Mouse (Mus musculus) liver, embryonic 12.5 days (tissue): ENCODE data around the gene Nup85. TPM values are rescaled to one million over a fixed set of nuclear protein-coding genes. Genes with fewer than 3 reads are reported as not detected.
A peak's percentile ranks its signal among the peaks of the same experiment; 100 is the strongest.

Experiments
- ATAC-seq: fragments of 200-750 bp; cut with Nextera tagmentation; 2 replicates; pipeline ENCODE4 v1.8.0; 2017; ENCODE audit warnings: moderate number of reproducible peaks, mild to moderate bottlenecking, moderate library complexity
- H3K27ac ChIP-seq: fragments of 300-500 bp; sonication (generic); 2 replicates; pipeline ENCODE4 v1.5.1; 2016; ENCODE audit warnings: mild to moderate bottlenecking
- H3K27me3 ChIP-seq: fragments of 300-500 bp; sonication (generic); replicated peaks from 2 replicates; pipeline ENCODE4 v1.6.1; 2016; ENCODE audit warnings: mild to moderate bottlenecking, moderate library complexity
- H3K36me3 ChIP-seq: fragments of 300-500 bp; sonication (generic); 2 replicates; pipeline ENCODE4 v1.6.1; 2016; ENCODE audit warnings: mild to moderate bottlenecking, moderate library complexity
- H3K4me1 ChIP-seq: fragments of 300-500 bp; sonication (generic); 2 replicates; pipeline ENCODE4 v1.6.1; 2016
- H3K4me2 ChIP-seq: fragments of 300-500 bp; sonication (generic); 2 replicates; pipeline ENCODE4 v1.6.1; 2016; ENCODE audit warnings: mild to moderate bottlenecking, moderate library complexity
- H3K4me3 ChIP-seq: fragments of 300-500 bp; sonication (generic); 2 replicates; pipeline ENCODE4 v1.5.1; 2016; ENCODE audit warnings: mild to moderate bottlenecking, moderate library complexity
- H3K9ac ChIP-seq: fragments of 300-500 bp; sonication (generic); 2 replicates; pipeline ENCODE4 v1.6.1; 2016; ENCODE audit warnings: mild to moderate bottlenecking, moderate library complexity
- H3K9me3 ChIP-seq: fragments of 300-500 bp; sonication (generic); replicated peaks from 2 replicates; pipeline ENCODE4 v1.6.1; 2016; ENCODE audit warnings: mild to moderate bottlenecking, moderate library complexity
- WGBS: fragments of 180-500 bp; shearing (Covaris S2); methylation state at CpG from one replicate; pipeline ENCODE4 v1.1.7; 2016; ENCODE audit not compliant: insufficient replicate concordance; 5-methylcytosine and 5-hydroxymethylcytosine counted together
- polyA plus RNA-seq: library from polyadenylated mRNA; unstranded; fragments of >200 nt; fragmentation: Nextera tagmentation; extraction: Ambion mirVana; gene quantifications from 2 replicates; pipeline ENCODE4 v1.2.1, GENCODE M21; 2016

Gene Nup85
- polyA plus RNA-seq, 1 experiment from 2014 or later = 216 TPM

DNA sequence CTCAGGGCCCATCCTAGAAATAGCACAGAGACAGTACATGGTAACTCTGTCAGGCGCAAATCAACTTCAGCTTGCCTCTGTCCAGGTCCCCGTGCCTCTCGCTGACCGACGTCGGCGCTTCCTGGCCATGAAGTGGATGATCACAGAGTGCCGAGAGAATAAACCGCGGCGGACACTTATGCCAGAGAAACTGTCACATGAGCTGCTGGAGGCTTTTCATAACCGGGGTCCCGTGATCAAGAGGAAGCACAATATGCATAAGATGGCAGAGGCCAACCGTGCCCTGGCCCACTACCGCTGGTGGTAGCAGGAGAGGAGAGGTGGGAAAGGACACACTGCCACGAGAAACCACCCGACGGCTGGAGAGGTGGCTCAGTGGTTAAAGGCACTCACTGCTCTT lies 42.5 kb downstream of the Nup85 start:
- Histone ChIP-seq H3K27me3 (no peaks in the 10 kb centered on the region), H3K36me3 (peaks cover 57% of the 10 kb centered on the region), H3K9me3 (no peaks in the 10 kb centered on the region), H3K27ac (no peak overlapping the region), H3K4me3 (no peak overlapping the region), H3K4me2 (no peak overlapping the region), H3K4me1 (peaks cover 54% of the 10 kb centered on the region), H3K9ac (no peak overlapping the region)
- ATAC-seq = no peak
- WGBS = 90% methylated on average over 18 of the region's 18 CpGs

DNA sequence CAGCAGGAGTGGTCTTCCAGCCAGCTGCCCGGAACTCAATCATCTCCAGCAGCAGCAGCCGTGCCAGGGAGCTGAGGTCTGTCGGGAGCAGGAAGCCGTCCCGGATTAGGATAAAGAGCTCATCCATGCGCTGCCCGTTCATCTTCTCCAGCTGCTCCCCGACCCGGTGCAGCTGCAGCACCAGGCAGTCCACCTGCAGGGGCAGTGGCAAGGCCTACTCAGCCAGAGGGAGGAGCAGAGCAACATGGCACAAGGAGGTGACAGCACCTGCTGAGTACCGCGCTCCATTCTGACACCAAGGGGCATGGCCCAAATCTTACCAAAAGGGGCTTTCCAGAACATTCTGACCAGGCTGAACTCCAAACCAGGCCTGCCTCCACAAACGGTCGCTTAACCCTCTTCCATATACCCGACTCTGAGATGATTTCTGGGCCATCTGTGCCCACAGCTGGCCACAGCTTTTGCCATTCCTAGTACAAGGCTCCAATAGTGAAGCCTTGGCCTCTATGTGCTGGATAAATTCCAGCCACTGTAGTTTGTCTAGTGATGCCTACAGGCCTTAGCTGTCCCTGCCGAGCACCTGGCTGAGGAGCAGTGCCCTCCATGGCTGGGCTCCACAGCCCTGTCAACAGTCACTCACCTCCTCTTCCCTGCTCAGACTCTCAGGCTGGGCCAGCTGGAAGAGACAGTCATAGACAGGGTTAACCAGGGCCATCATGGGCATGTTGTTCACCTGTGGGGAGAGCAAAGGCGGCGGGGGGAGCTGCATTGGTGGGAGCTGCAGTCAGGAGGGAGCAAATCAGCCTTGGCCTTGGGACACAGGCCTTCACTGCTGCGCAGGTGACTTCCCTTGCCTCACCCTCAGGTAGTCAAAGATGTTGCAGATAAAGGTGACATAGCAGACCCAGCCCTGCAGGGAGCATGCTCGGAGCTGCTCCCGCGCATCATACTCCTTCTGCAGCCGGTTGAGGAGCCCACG lies 44.5 kb downstream of the Nup85 start:
- no peak overlapping the region for H3K4me3 ChIP-seq
- no peaks in the 10 kb centered on the region for H3K27me3 ChIP-seq
- H3K27ac ChIP-seq = no peak overlapping the region; the same call in 1 of the 2 replicates
- no peak for ATAC-seq
- H3K4me1 ChIP-seq = peaks cover 53% of the 10 kb centered on the region
- no peak overlapping the region for H3K4me2 ChIP-seq
- WGBS = 78% methylated on average over 23 of the region's 23 CpGs
- H3K36me3 ChIP-seq = peaks cover 51% of the 10 kb centered on the region
- no peak overlapping the region for H3K9ac ChIP-seq
- H3K9me3 ChIP-seq = no peaks in the 10 kb centered on the region

DNA sequence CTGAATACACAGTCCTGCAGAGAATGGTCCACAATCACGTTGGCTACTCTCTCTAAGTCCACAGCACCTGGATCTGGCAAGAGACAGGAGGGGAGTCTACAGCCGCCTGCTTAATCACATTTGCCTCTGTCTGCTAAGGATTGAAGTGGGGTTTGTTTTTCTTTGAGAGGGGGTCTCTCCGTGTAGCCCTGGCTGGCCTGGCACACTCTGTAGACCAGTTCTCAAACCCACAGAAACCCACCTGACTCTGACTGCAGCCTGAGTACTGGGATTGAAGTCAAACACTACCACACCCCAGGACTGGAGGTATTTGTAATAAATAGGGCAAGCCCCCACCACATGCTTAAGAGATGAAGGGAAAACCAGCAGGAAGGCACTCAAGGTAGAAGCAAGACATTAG lies 45.3 kb downstream of the Nup85 start:
- Histone ChIP-seq H3K9me3 (no peaks in the 10 kb centered on the region), H3K4me2 (no peak overlapping the region), H3K4me3 (no peak overlapping the region), H3K27ac (peak overlapping the region; percentile 29; the same call in 1 of the 2 replicates), H3K4me1 (peaks cover 57% of the 10 kb centered on the region), H3K36me3 (peaks cover 54% of the 10 kb centered on the region), H3K27me3 (no peaks in the 10 kb centered on the region), H3K9ac (no peak overlapping the region; the same call in 1 of the 2 replicates)
- 75% methylated on average over 3 of the region's 3 CpGs for WGBS
- ATAC-seq = no peak

DNA sequence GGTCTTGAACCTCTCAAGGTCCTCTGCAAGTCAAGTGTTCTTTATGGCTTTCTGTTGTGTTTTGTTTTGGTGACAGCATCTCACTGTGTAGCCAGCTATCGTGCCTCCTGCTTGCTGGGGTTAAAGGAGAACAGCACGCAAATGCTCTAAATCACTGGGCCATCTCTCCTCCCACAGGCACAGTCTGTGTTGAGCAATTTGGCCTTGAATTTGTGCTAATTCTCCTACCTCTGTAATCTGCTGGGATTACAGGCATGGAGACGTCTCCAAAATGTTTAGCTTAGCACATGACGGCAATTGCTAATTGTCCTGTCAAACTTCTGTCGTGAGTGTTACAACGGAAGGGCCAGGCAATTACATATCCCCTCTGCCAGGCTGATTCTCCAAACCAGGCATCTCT lies 46.9 kb downstream of the Nup85 start:
- 0 out of 2 replicates have a peak overlapping the region, but pooled peaks have one; percentile 3 for H3K27ac ChIP-seq

DNA sequence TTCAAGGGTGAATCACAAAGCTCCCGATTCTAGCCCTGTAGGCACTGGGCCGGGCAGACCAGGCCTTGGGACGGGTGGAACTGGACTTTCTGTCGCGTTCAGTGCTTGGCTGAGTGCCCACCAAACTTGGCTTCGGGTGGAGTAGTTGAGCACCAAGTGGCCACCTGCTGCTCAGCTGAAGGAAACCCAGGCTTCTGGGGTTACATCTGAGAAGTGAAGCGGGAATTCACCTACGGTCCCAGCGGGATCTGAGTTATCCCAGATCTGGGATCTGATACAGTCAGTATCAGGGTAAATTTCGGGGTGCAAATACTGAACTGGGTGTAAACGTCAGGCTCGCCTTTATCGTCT lies 47.8 kb downstream of the Nup85 start:
- WGBS = 2% methylated on average over 13 of the region's 13 CpGs
- no peaks in the 10 kb centered on the region for H3K27me3 ChIP-seq
- H3K4me1 ChIP-seq = peaks cover 47% of the 10 kb centered on the region
- H3K36me3 ChIP-seq = peaks cover 57% of the 10 kb centered on the region
- peak; percentile 28; the same call in 1 of the 2 replicates for ATAC-seq
- H3K27ac ChIP-seq = peak overlapping the region; percentile 96
- H3K9me3 ChIP-seq = no peaks in the 10 kb centered on the region
- peak overlapping the region; percentile 93 for H3K4me2 ChIP-seq
- peak overlapping the region; percentile 82 for H3K9ac ChIP-seq
- H3K4me3 ChIP-seq = peak overlapping the region; percentile 68

More for the DNA sequence above, 46.9 kb downstream of the Nup85 start:
- peak overlapping the region; percentile 93 for H3K4me2 ChIP-seq
- no peak overlapping the region; the same call in 1 of the 2 replicates for H3K9ac ChIP-seq
- 0 out of 2 replicates have a peak overlapping the region, but pooled peaks have one; percentile 68 for H3K4me3 ChIP-seq
- peaks cover 59% of the 10 kb centered on the region for H3K36me3 ChIP-seq
- no peaks in the 10 kb centered on the region for H3K27me3 ChIP-seq
- no peaks in the 10 kb centered on the region for H3K9me3 ChIP-seq
- WGBS = 73% methylated on average over 6 of the region's 6 CpGs
- no peak for ATAC-seq
- H3K4me1 ChIP-seq = peaks cover 47% of the 10 kb centered on the region

DNA sequence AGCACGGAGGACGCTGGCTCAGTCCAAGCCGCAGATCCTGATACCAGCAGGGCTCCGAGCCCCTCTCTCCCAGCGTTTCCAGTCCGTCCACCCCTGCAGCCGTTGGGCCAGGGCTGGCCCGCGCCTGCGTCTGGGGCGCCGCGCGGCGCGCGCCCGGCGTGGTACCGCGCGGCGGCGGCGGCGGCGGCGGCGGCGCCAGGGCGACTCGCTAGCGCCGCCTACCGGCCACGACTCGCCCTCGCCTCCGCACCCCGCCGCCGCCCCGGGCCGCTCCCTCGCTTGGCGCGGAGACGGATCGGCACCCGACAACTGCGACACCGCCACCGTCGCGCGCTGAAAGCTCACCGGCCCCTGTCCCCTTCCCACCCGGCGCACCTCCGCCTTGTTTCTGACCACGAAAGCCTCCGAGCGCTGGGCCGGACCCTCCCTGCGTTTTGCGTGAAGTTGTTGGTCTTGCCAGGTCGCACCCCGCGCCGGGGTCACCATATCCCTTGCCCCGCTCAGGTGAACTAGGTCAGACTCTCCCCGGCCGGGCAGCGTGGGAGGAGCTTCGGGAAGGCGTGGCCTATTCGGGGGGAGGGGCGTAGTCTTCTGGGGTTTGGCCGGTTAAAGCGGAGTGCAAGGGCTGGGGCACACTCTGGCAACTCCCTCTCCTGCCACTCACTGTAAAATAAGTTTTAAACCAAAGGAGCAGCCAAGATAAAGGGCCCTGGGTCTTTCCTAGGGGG lies 48.3 kb downstream of the Nup85 start, which contains the start of gene Mif4gd:
TSS of gene Mif4gd (minus strand) at position 560 of the 728 bp plus-strand sequence.
- Histone ChIP-seq H3K4me2 (peak within 1 kb of the TSS; percentile 93), H3K9ac (peak within 1 kb of the TSS; percentile 82), H3K4me1 (peaks cover 50% of the 10 kb centered on the region), H3K27ac (peak within 1 kb of the TSS; percentile 96), H3K36me3 (peaks cover 57% of the 10 kb centered on the region), H3K4me3 (peak within 1 kb of the TSS; percentile 68), H3K9me3 (no peaks in the 10 kb centered on the region), H3K27me3 (no peaks in the 10 kb centered on the region)
- peak; percentile 88 for ATAC-seq
- under 1% methylated on average over 80 of the region's 80 CpGs for WGBS

DNA sequence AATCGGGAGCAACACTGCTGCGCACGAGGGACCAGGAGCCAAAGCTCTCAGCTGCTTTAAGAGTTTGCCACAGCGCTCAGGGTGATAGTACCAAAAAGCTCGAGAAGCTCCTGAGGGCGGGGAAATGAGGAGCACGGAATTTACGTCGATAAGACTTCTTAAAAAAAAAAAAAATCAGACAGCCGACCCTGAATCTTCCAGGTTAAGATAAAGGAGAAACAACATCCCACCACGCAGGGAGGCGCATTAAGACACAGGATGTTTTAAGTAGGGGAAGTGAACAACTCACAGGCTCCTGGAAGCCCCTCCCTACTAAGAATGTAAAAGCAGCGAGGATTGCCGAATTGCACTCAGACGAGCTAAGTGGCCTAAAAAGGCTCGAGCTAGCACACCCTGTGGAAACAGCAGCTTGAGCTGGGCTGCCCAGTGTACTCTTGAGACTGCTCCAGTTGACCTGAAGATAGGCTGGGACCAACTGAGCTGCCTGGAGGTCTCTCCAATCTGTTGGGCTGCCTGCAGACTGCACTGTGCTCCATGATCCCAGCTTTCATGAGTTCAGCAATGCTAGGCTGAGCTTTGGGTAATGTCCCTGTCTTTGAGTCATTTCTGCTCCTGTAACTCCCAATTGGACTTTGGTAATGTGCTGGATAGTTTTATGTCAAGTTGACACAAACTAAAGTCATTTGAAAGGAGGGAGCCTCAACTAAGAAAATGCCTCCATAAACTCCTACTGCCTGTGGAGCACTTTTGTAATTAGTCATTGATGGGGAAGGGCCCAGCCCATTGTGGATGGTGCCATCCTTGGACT lies 49.1 kb downstream of the Nup85 start:
- H3K4me2 ChIP-seq = peak overlapping the region; percentile 93
- no peaks in the 10 kb centered on the region for H3K27me3 ChIP-seq
- peak; percentile 42 for ATAC-seq
- H3K9me3 ChIP-seq = no peaks in the 10 kb centered on the region
- H3K4me3 ChIP-seq = peak overlapping the region; percentile 68
- peaks cover 54% of the 10 kb centered on the region for H3K36me3 ChIP-seq
- H3K9ac ChIP-seq = peak overlapping the region; percentile 82
- peak overlapping the region; percentile 96 for H3K27ac ChIP-seq
- WGBS = under 1% methylated on average over 16 of the region's 16 CpGs
- peaks cover 50% of the 10 kb centered on the region for H3K4me1 ChIP-seq

DNA sequence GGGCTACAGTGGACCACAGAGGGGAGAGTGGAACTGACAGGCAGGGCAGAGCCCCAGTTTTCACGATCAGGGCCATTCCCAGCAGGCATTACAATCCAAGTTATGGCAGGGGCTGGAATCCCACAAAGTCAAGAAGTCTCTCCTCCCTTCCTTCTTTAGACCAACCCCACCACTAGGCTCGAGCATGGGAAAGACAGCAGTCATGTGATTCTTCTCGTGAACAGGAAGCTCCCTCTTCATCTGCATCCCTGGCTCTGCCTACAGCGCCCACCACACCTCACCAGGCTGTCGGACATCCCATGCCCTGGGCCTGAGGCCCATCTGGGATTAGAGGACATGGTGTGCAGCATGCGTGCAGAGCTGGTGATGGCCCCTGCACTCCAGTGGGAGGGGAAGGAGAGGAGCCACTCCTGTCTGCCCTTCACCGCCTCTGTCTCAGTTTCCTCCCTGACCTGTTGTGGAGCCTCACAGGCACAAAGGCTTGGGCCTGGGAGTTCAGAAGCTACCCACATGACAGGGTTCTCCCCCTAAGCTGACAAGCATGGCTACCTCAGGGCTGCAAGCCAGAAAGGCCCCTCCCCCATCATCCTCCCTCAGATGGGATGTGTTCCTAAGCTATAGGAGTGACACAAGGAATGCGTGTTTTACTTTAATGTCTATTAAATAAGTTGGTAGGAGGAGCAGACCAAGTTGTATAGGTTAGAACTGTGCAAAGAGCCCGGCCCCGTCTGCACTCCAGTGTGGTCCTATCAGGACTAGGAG lies 50.3 kb downstream of the Nup85 start:
- ATAC-seq = no peak
- Histone ChIP-seq H3K4me1 (peaks cover 42% of the 10 kb centered on the region), H3K27ac (0 out of 2 replicates have a peak overlapping the region, but pooled peaks have one; percentile 96), H3K4me3 (no peak overlapping the region), H3K9ac (no peak overlapping the region), H3K9me3 (no peaks in the 10 kb centered on the region), H3K27me3 (no peaks in the 10 kb centered on the region), H3K36me3 (peaks cover 54% of the 10 kb centered on the region), H3K4me2 (no peak overlapping the region)
- 73% methylated on average over 10 of the region's 10 CpGs for WGBS

DNA sequence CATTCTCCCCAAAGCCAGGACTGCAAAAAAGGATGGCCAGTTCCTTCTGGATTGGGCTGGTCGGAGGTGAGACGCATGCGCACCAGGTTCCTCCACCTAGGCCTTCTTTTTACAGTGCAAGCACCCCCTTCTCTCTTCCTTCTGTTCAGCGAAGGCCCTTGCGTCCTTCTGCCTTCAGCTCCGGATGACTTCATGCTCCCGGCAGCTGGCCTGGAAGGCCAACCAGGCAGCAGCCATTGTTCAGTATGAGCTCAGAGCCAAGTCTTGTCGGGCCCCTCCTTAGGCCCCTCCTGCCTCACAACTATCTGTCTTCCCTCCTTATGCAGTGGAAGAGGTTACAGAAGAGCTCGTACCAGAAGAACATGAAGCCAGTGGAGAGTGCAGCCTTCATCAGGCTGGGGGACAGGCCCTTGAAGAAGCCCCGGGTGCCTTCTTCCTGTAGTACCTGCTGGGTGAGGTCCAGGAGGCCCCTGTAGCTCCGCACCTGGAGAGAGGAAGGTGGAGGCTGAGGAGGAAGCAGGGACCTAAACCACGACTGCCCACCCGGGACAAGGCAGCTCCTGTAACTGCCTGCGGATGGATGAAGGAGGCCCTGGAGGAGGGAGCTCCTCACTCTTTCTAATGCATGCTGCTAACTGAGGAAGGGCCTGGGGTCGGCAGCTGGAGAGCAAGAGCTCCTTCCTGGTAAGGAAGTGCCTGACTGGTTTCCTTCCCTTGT lies 51.0 kb downstream of the Nup85 start:
- 81% methylated on average over 15 of the region's 15 CpGs for WGBS
- ATAC-seq = no peak
- Histone ChIP-seq H3K4me1 (peaks cover 39% of the 10 kb centered on the region), H3K9ac (no peak overlapping the region), H3K4me3 (no peak overlapping the region), H3K9me3 (no peaks in the 10 kb centered on the region), H3K36me3 (peaks cover 55% of the 10 kb centered on the region), H3K4me2 (no peak overlapping the region), H3K27me3 (no peaks in the 10 kb centered on the region), H3K27ac (no peak overlapping the region)

DNA sequence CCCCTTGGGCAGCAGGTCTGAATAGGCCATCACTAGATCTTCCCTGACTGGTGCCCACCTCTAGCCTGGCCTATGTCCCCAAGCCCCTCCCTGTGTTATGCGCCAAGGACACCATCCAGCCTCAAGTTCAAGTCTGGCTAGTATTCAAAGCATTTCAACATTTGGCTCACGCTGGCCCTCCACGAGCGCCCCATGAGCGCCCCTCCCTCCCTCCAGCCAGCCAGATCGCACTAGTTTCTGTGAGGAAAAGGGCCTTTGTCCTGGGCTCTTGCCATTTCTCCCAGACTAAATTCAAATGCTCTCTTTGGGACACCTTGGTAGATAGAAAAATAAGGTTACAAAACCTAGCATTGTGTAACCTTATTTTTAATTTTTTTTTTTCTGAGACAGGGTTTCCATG lies 51.6 kb downstream of the Nup85 start:
- Histone ChIP-seq H3K9me3 (no peaks in the 10 kb centered on the region), H3K4me1 (peaks cover 39% of the 10 kb centered on the region), H3K36me3 (peaks cover 60% of the 10 kb centered on the region), H3K4me2 (no peak overlapping the region), H3K9ac (no peak overlapping the region), H3K27ac (no peak overlapping the region), H3K4me3 (no peak overlapping the region), H3K27me3 (no peaks in the 10 kb centered on the region)
- 87% methylated on average over 6 of the region's 6 CpGs for WGBS
- ATAC-seq = no peak
